Mouse (Mus musculus) kidney, adult 2 months (tissue): ENCODE data around the gene Gpr160.

Source experiments
- CTCF ChIP-seq: fragments of 200-500 bp; conservative IDR thresholded peaks from 2 replicates; pipeline ENCODE4 v1.5.1; 2011; ENCODE audit warnings: low read depth, mild to moderate bottlenecking, control low read depth, low read length, moderate library complexity, mixed read lengths; ENCODE audit not compliant: insufficient read depth, insufficient read length
- POLR2A ChIP-seq: fragments of 200-500 bp; IDR thresholded peaks from one replicate; pipeline ENCODE4 v1.6.1; 2011; ENCODE audit warnings: low read depth, low read length, control low read depth

DNA sequence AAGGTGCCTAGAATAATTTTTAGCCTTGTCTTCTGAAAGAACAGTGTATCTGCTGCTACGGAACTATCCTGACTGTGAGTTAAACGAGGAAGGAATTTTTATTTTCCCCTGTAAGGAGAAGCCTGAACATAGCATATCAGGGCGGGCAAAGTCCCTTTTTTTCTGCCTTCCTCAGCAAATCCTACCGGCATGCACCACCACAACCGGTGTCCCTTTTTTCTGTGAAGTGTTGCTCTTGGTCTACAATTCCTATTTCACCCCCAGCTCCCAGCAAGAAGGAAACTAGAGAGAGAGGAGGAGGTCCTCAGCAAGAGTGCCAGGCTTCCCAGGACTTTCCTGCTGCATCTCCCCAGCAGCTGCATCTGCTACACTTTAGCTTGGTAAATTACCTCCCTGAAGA, 2.2 kb upstream of the Gpr160 start:
- TF ChIP-seq POLR2A = no peak
- TF ChIP-seq CTCF = no peak
